ENCODE assay signal across 8 mouse cellular contexts in genomic region chr10:60218033-60218590, GRCm38 (mm10). TPM values are rescaled to one million over a fixed set of nuclear protein-coding genes. Genes with fewer than 3 reads are reported as not detected.
A peak's percentile ranks its signal among the peaks of the same experiment; 100 is the strongest.
DNase-seq lines count a peak whose midpoint lies in the region; ATAC-seq and TF ChIP-seq lines count a peak whose summit lies in the region.

No protein-coding gene starts in this region.

- no peak for DNase-seq in lung, postnatal 25 days (ENCODE audit: low spot score)
- DNase-seq in forebrain, embryonic 10.5 days (ENCODE audit: extremely low spot score, low spot score) = peak; percentile 50
- DNase-seq in right cerebral cortex, adult 2 months (ENCODE audit: low spot score in 2 of 2) = no peak
- DNase-seq in ovary, postnatal 10 days (ENCODE audit: low spot score) = no peak
- DNase-seq in layer of hippocampus, adult 8-10 months (ENCODE audit: low spot score in 2 of 2) = no peak

- H3K36me3 ChIP-seq in lung, embryonic 16.5 days (ENCODE audit: control insufficient read depth, insufficient read depth, low read length) = no peaks in the 10 kb centered on the region
- peaks cover 2% of the 10 kb centered on the region; the same call in 1 of the 2 replicates for H3K36me3 ChIP-seq in forebrain, embryonic 10.5 days (replicated peaks)
- no peaks in the 10 kb centered on the region for H3K36me3 ChIP-seq in limb, embryonic 12.5 days
- no peaks in the 10 kb centered on the region for H3K36me3 ChIP-seq in small intestine, adult 2 months (ENCODE audit: control insufficient read depth, insufficient read depth, low read length)

- H3K27ac ChIP-seq in lung, embryonic 16.5 days (ENCODE audit: low read length) = peak overlapping the region; percentile 84
- peak overlapping the region; percentile 93 for H3K27ac ChIP-seq in forebrain, embryonic 10.5 days
- H3K27ac ChIP-seq in limb, embryonic 12.5 days = peak overlapping the region; percentile 86
- no peak overlapping the region for H3K27ac ChIP-seq in small intestine, adult 2 months (ENCODE audit: insufficient read depth, low read depth, low read length)

- peaks cover 31% of the 10 kb centered on the region for H3K4me1 ChIP-seq in lung, embryonic 16.5 days (replicated peaks; ENCODE audit: control insufficient read depth, insufficient read depth, low read length)
- H3K4me1 ChIP-seq in forebrain, embryonic 10.5 days = peaks cover 61% of the 10 kb centered on the region
- peaks cover 39% of the 10 kb centered on the region for H3K4me1 ChIP-seq in limb, embryonic 12.5 days (replicated peaks)
- H3K4me1 ChIP-seq in small intestine, adult 2 months (ENCODE audit: control insufficient read depth, insufficient read depth, insufficient read length, low read length) = peaks cover 9% of the 10 kb centered on the region

- 7% methylated on average over 18 of the region's 18 CpGs for WGBS in lung, embryonic 16.5 days
- 4% methylated on average over 18 of the region's 18 CpGs for WGBS in forebrain, embryonic 10.5 days
- 5% methylated on average over 18 of the region's 18 CpGs for WGBS in limb, embryonic 12.5 days
- 28% methylated on average over 18 of the region's 18 CpGs for WGBS in small intestine, adult 2 months

- H3K4me3 ChIP-seq in lung, embryonic 16.5 days (ENCODE audit: low read length) = peak overlapping the region; percentile 77
- peak overlapping the region; percentile 84 for H3K4me3 ChIP-seq in forebrain, embryonic 10.5 days
- H3K4me3 ChIP-seq in limb, embryonic 12.5 days (replicated peaks) = peak overlapping the region; percentile 66
- H3K4me3 ChIP-seq in small intestine, adult 2 months (ENCODE audit: low read depth, low read length) = peak overlapping the region; percentile 69

- ATAC-seq in lung, embryonic 16.5 days (ENCODE audit: low read depth) = no peak
- ATAC-seq in limb, embryonic 12.5 days (ENCODE audit: insufficient number of reproducible peaks, insufficient read depth, low FRiP score, low TSS enrichment, low read depth) = no peak

- no peak for TF ChIP-seq CTCF in small intestine, adult 2 months (IDR thresholded peaks at IDR 0.05; ENCODE audit: extremely low read depth, insufficient read length, insufficient replicate concordance, low read depth, low read length)

- peak overlapping the region; percentile 91 for H3K4me2 ChIP-seq in lung, embryonic 16.5 days (ENCODE audit: low read depth, low read length)
- peak overlapping the region; percentile 90 for H3K4me2 ChIP-seq in limb, embryonic 12.5 days

- no peaks in the 10 kb centered on the region for H3K9me3 ChIP-seq in lung, embryonic 16.5 days (ENCODE audit: control insufficient read depth, low read length)
- H3K9me3 ChIP-seq in forebrain, embryonic 10.5 days = no peaks in the 10 kb centered on the region
- no peaks in the 10 kb centered on the region for H3K9me3 ChIP-seq in limb, embryonic 12.5 days

- no peaks in the 10 kb centered on the region for H3K27me3 ChIP-seq in lung, embryonic 16.5 days (ENCODE audit: control insufficient read depth, insufficient read depth, low read depth, low read length)
- H3K27me3 ChIP-seq in forebrain, embryonic 10.5 days (ENCODE audit: poor library complexity, severe bottlenecking) = peaks cover 56% of the 10 kb centered on the region
- H3K27me3 ChIP-seq in limb, embryonic 12.5 days = peaks cover 4% of the 10 kb centered on the region
- H3K27me3 ChIP-seq in small intestine, adult 2 months (ENCODE audit: control insufficient read depth, insufficient read depth, low read length) = peaks cover 27% of the 10 kb centered on the region

- TF ChIP-seq POLR2A in small intestine, adult 2 months (IDR thresholded peaks at IDR 0.05; ENCODE audit: low read depth, low read length) = no peak

- H3K9ac ChIP-seq in lung, embryonic 16.5 days (ENCODE audit: low read length) = peak overlapping the region; percentile 82
- H3K9ac ChIP-seq in limb, embryonic 12.5 days (replicated peaks) = peak overlapping the region; percentile 87

RNA-seq across cellular contexts. Expression of gene Chst3, which starts 0.9 kb away (rescaled TPM):
- polyA plus RNA-seq in lung, embryonic 16.5 days (2015; fragmentation: Nextera tagmentation; extraction: Ambion mirVana) = 1.8 and 2.1 TPM in 2 replicates
- 2.1 and 2.4 TPM in 2 replicates for polyA plus RNA-seq in forebrain, embryonic 10.5 days (2016; fragmentation: Nextera tagmentation; extraction: Ambion mirVana)
- 2.7 and 3.4 TPM in 2 replicates for polyA plus RNA-seq in limb, embryonic 12.5 days (2016; fragmentation: Nextera tagmentation; extraction: Ambion mirVana)
- 1.8 and 4.2 TPM in 2 replicates for polyA plus RNA-seq in small intestine, adult 2 months (2012; rRNA removed)
- total RNA-seq in layer of hippocampus, adult 8-10 months (2022) = 1 to 10 TPM; 1.3 to 2.5 (median 1.8) TPM

RNA-seq across cellular contexts. Expression of gene Psap, which starts 59.3 kb away (rescaled TPM):
- polyA plus RNA-seq in lung, embryonic 16.5 days (2015; fragmentation: Nextera tagmentation; extraction: Ambion mirVana) = 131 and 132 TPM in 2 replicates
- 51.8 and 68.7 TPM in 2 replicates for polyA plus RNA-seq in forebrain, embryonic 10.5 days (2016; fragmentation: Nextera tagmentation; extraction: Ambion mirVana)
- polyA plus RNA-seq in limb, embryonic 12.5 days (2016; fragmentation: Nextera tagmentation; extraction: Ambion mirVana) = 65.4 and 66.5 TPM in 2 replicates
- 306 and 443 TPM in 2 replicates for polyA plus RNA-seq in small intestine, adult 2 months (2012; rRNA removed)
- 1,000 to 10,000 TPM; 1,389 to 1,663 (median 1,484) TPM for total RNA-seq in layer of hippocampus, adult 8-10 months (2022)
